Mouse (Mus musculus) thymus, postnatal 14 days (tissue): Measurements from ENCODE around the gene Numbl.

Experiments
- DNase-seq: peaks from one replicate; pipeline ENCODE4 v3.0.0; 2021

Gene Numbl

DNA sequence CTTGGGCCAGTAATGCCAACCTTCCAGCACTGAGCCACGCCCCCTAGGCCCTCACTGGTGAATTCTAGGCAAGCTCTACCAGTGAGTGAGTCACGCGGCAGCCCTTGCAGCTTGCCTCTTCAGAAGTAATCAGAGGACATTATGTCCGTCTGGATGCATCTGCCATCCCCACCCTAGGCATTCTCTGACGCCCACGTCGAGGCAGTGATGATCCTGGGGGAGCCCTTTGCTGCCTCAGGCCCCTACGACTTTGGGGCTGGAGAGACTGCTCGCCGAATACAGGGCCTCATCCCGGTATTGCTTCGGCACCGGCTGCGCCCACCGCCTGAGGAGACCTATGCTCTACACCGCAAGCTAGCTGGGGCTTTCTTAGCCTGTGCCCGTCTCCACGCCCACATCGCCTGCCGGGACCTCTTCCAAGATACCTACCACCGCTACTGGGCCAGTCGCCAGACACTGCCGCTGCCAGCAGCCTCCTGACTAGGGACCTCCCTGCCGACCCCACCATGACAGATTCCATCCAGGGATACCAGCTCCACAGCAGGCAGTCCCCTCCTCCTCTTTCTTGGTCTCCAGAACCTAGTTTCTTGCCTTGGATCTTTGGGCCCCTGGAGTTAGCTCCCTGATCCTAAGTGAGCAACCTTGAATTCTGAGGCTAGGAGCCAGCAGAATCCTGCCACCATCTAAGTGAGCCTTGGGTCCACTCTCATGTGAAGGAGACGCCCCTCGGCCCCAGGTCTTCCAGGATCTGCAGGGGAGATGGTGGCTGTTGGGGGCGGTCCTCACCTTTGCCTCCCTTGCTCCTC is 984 bp upstream of the Numbl start:
- DNase-seq = no peak

DNA sequence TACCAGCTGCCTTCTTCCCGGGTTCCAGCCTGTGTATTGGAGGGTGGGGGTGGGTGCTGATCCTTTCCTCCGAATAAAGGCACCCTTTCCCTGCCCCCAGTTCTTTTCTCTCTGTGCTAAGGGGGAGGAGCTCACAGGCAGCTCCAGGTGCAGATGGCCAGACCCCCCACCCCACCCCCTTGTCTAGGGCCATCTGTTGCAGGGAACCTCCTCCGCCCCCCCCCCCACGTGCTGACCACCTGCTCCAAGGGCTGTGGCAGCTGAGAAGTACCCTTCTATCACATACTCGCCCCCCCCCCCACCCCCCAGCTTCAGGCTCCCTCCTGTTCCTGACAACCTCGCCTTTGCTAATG is 405 bp upstream of the Numbl start:
- no peak for DNase-seq

DNA sequence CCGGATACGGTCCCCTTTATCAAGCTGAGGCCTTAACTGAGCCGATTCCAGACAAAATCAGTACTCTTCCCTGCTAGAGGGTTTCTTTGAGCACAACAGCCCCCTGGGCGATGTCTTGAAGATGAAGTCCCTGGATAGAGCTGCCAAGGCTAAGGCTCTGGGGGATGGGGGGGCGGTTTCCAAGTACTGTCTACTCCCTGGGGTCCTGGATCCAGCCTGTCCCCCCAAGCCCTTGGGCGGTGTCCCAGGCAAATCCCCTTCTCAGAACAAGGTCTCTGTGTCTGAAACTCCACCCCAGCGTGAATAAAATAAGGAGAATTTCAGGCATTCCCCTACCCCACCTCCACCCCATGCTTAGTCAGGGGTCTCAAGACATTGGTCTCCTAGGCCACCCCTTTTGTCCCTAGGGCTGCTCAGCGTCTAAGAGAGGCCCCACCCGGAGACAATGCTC is 1.1 kb downstream of the Numbl start:
- peak; percentile 30 for DNase-seq

DNA sequence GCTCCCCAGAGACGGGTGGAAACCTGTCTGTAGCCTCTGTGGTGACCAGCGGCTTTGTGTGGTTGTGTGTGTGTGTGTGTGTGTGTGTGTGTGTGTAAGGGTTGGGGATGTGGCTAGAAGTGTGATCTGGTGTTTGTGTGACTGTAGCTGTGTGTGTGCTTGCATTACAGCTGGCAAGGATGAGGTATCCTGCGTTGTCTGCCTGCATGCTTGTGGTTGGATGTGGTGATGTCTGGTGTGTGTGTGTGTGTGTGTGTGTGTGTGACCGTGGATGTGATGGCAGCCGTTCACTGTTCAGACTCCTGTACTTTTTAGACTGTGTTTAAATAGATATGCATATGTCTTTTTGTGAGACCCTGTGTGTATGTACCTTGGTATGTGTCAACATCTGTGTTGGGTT is 1.5 kb downstream of the Numbl start:
- DNase-seq = no peak

DNA sequence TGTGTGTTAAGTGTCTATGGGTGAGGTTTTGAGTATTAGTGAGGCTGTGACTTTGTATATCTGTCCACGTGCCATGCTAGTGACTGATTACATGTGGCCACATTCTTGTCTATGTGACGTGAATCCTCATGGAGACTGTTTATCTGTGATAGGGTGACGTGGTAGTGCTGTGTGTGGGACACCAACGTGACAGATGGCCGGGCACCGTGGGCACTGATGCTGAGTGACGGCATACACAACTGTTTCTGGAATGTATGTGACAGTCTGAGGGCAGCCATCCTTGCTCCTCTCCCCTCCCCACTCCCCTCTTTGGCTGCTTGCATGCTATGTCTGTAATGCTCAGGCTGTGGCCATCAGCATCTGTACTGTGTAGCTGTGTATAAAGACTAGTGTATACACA is 2.6 kb downstream of the Numbl start:
- no peak for DNase-seq

DNA sequence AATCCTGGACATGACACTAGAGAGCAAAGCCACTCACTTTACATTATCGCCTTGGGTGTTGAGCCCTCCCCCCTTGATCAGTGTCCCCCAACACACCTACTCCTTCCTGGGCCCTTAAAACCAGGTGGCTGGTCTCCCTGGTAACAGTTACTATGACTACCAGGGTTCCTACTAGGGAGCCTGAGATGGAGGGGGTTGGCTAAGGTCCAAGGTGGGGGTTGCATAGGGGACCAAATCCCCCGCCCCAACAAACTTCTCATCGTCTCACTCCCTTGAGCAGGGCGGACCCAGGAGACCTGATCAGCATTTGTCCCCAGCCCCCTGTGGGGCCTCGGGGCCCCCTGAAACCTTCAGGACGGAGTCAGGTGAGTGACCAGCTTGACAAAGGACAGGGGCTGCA is 3.7 kb downstream of the Numbl start:
- no peak for DNase-seq

DNA sequence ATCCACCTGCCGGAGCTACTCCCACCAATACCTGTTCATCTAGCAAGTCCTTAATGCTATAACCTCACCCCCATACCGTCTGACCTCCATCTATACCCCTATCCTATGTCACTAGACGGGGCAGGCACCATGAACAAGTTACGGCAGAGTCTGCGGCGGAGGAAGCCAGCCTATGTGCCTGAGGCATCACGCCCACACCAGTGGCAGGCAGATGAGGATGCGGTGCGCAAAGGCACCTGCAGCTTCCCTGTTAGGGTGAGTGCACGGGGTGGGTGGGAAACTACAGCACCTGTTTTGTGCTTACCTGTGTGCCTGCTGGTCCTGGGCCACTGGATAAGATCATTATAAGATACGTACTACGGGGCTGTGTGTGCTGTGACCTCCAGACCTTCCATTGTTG is 6.5 kb downstream of the Numbl start:
- DNase-seq = no peak

DNA sequence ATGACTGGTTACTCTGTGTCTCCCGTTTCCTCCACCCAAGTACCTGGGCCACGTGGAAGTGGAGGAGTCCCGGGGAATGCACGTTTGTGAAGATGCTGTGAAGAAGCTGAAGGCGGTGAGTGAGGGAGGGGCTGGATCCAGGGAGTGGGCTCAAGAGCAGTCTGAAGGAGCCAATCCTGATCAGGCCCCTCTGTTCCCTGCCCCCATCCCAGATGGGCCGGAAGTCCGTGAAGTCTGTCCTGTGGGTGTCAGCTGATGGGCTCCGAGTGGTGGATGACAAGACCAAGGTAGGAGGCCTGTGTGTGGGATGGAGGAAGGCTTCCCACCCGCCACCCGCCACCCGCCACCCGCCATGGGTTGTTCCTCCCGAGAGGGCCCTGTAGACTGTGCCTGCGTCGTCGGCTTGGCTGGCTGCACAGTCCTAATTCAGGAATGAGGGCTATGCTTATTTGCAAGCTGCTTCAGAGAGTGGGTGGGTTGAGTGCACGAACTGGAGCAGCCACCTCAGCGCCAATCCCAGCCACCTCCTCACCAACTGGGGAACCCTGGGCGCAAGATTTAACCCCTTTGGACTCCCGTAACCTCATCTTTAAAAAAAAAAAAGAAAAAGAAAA is 8.4 kb downstream of the Numbl start:
- no peak for DNase-seq

DNA sequence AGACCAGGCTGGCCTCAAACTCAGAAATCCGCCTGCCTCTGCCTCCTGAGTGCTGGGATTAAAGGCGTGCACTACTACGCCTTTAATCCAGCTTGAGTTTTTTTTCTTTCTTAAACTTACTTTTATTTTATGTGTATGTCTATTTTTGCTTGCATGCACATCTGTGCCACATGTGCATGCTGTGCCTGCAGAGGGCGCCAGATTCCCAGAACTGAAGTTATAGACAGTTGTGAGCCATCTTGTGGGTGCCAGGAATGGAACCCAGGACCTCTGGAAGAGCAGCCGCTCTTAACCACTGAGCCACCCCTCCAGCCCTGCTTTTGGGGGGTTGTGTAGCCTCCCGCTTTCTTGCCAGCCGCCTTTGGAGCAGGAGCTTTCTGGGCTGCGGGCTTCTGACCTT is 13.2 kb downstream of the Numbl start:
- no peak for DNase-seq

DNA sequence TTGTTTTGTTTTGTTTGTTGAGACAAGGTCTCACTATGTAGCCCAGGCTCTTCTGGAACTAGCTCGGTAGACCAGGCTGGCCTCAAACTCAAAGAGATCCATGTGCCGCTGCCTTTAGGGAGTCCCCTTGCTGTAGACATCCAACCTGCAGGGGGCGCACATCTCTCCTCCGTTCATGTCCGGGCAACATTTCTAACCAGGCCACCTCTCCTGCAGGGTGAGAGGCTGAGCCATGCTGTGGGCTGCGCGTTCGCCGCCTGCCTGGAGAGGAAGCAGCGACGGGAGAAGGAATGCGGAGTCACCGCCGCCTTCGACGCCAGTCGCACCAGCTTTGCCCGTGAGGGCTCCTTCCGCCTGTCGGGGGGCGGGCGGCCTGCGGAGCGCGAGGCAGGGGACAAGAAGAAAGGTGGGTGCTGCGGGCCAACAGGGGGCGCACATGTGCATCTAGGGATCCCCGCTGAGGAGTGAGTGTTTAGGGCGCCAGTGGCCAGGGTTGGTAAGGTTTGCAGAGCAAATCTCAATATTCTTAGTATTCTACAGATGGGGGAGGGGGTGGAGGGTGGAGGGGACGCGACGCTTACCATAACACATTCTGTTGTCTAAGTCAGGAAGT is 15.6 kb downstream of the Numbl start:
- peak; percentile 47 for DNase-seq

DNA sequence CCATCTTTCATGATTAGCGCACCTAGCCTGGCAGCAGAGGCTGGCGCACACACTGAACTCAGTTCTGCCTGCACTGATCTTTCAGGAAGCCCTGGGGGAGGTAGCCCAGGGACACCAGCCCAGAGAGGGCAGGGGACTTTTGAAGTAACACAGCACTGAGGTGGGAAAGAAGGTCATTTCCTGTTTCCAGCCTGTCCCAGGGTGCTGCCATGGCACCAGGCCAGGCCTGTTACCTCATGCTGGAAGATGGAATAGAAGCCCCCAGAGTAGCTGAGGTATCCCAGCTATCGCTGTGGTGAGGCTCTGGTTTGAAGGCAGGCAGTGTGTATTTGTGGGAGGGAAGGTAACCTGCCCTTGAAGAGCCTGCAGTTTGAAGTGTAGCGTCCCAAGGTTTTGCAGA is 16.7 kb downstream of the Numbl start:
- DNase-seq = no peak

DNA sequence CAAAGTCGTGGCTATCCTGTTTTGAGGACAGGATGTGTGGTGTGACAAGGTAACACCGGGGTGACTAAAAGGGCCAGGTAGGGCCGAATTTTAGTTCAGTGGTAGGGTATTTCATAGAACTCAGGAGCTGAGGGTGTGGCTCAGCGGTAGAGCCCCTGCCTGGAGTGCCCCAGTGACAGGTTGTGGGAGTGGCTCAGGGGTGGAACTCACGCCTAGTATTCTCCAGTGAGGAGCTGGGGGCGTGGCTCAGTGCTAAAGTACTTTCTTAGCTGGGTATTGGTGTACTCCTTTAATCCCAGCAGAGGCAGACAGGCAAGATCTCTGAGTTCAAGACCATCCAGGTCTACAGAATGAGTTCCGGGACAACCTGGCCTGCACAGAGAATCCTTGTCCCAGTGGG is 17.8 kb downstream of the Numbl start:
- DNase-seq = no peak

DNA sequence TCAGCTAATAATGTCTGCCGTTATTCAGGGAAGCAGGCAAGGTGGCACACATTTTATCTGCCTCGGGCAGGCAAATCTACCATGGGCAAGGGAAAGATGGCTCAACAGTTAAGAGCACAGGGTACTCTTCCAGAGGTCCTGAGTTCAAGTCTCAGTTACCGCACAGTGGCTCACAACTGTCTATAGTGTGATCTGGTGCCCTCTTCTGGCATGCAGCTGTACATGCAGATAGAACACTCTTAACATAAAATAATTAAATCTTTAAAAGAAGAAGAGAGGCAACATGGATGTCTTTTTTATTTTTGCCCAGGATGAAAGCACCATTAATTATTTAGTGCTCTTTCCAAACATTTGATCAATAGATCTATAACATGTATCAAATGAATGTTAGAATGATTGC is 19.0 kb downstream of the Numbl start:
- peak; percentile 23 for DNase-seq

DNA sequence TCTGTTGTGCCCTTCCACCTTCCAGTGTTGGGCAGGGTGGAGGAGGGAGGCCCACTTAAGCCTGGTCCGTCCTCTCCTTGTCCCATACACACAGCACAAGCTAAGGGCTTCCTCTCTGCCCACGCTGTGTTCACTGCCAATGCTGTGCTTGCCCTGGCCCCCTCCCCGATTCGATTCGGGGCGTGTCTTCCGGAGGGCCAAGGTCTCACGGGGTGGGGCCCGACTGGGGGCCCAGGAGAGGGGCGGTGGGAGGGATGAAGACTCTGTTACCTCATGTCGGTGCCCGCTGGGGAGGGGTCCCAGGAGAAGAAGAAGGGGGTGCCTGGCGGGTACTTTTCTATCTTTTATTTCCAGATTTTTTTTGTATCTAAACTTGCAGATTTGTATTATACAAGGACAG is 23.5 kb downstream of the Numbl start:
- no peak for DNase-seq

DNA sequence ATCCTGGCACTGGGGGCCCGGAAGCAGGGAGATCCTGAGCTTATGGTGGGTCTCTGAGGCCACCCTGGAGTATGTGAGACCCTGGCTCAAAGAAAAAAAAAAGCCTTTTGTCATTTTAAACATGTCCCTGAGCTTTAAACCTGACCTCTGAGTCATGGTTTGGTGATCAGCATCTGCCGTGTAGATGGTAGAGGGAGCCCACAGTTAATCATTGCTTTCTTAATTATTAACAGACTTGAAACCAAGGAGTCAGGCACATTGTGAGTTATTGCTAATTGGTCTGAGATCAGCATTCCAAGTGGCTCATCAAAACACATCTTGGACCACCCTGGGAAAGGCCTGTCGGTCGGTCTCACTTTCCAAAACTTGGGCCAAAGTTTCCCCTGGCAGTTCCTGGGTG is 24.0 kb downstream of the Numbl start:
- DNase-seq = no peak

DNA sequence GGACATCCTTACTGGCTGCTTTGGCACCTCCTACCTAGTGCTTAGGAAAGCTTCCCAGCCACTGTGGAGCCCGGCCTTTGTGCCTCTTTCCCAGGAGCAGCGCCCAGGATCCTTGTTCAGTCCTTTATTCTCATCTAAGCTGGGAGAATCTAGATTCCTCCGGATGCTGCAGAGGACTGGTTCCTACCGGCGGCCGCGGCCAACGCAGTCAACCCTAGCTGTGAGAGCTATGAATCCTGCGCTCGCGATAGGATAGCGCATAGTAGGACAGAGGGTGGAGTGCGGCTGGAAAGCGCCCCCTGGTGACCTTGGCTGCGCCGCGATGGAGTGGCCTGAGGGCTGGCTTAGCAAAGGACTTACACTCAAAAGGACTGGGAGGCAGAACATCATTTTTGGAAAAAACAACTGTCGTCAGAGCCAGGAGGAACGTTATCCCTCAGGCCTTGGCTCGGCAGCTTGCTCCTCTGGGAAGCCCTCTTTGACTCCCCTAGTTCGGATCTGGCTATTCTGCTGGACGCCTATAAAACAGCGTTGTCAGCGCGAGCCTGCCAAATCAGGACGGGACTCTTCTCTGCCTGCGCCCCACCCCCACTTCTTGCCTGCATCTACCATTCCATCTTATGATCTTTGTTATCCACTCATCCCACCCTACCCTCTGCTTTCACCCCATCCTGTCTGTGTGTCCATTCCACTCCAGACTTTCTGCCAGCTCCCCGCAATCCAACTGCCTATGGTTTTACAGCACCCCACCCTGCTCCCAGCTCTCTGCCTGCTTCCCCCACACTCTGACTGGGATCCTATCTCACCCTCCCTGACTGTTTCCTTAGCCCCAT is 26.8 kb downstream of the Numbl start:
- DNase-seq = peak; percentile 48

DNA sequence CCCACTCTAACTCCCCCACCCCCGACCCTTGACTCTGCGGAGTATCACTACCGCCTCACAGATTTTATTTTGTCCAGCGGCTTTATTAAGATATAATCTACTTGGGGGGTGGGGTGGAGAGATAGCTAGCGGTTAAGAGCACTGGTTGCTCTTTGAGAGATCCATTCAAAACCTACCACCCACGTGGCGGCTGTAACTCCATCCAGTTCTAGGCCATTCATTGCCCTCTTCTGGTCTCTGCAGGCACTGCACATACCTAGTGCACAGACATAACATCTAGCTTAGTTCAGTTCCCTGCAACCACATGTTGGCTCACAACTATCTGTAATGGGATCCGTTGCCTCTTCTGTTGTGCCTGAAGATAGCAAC is 27.4 kb downstream of the Numbl start:
- peak; percentile 58 for DNase-seq

DNA sequence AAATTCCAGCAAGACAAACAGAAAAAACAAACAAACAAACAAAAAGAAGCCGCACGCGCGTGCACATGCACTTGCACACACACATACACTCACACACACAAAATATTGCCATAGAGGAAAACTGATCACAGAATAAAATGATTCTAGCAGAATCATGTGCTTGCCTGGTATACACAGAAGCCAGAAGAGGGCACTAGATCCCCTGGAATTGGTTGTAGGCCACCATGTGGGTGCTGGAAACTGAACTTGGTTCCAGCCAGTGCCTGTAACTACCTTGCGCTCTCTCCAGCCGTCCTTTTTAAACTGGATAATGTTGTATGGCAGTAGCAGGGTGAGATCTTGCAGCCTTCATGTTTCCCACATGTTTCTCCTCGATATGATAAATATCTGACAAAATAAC is 30.5 kb downstream of the Numbl start:
- DNase-seq = no peak

DNA sequence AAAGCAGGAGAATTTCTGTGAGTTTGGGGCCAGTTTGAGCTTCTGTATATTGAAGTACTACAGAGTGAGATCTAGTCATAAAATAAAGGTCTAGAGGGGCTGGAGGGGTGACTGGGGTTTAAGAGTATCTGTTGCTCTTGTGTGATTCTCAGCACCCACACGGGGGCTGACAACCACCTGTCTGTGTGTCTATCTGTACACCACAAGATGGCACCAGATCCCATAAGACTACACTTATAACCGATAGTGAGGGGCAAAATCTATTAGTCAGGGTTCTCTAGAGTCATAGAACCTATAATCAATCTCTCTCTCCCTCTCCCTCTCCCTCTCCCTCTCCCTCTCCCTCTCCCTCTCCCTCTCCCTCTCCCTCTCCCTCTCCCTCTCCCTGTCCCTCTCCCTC is 32.3 kb downstream of the Numbl start:
- no peak for DNase-seq

DNA sequence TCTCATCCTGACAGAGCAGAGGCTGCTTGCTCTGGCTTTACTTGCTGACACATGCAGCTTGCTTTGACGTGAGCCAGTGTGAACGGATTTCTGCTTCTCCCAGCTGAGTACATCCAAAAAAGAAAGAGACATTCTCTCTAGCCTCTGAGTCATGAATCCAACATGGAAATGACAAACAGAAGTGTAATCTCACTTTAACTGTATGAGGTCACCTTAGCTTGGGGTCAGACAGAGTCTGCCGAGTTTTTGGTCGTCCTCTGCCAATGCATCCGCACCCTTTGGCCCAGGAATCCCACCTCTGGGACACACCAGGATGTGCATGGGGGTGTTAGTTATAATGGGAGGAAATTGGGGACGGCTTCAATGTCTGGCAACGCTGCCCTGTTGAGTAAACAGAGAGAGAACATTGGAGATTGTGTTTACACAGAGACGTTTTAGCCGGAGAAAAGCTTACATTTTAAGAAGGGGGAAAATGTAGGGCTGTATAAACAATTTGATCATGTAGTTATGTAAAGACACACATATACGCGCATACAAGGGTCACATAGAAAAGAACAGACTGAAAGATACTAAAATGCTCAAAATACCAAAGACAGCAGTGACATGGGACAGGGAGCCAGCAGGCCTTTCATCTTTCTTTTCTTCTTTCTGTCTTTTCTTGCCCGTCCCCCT is 33.7 kb downstream of the Numbl start:
- no peak for DNase-seq

DNA sequence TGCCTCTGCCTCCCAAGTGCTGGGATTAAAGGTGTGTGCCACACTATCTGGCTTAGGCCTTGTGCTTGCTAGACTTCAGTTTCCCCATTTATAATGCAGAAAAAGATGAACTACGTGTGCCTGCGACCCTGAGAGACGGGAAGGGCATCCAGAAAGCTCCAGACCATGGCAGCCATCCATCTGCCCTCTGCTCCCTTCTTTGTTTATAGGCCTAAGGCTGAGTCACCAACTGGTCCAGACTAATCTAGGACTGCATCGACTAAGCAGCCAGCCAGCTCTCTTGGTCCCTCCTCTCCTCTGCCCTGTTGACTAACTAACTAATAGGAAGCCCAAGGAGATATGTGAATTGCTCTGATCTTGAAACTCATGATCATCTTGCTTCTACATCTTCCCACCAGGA is 37.7 kb downstream of the Numbl start:
- DNase-seq = no peak

DNA sequence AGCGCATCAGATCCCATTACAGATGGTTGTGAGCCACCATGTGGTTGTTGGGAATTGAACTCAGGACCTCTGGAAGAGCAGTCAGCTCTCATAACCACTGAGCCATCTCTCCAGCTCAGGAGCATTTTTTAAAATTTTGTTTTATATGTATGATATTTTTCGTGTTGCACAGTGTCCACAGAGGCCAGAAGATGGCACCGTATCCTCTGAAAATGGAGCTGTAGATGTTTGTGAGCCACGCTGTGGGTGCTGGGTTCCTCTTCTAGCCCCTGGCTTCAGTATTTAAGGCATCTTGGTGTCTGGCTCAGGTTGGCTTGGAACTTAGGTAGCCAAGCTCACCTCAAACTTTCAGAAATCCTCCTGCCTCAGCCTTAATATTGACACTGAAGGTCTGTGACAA is 38.3 kb downstream of the Numbl start:
- DNase-seq = no peak

DNA sequence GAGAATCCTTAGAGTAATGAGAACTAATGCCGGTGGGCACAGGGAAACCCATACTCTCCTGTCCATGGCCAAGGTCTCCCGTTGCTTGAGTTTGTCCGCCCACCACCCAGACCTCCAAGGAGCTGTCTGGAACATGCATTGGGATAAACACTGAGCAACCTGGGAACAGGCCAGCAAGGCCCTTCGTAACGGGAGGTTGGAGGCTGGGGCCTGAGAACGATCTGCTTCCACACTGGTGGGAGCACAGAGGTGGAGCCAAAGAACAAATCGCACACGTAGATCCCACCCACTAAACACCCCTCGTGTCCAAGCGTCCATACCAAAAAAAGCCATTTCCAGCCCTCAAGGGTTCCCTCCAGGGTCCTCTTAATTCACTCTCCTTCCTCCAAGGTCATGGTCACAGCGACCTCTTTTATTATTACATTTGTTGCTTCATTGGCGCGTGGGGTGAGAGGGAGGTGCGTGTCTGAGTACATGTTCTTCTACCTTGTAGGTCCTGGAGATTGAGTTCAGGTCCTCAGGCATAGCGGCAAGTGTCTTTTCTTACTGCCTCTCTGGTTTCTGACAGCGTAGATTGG is 39.9 kb downstream of the Numbl start:
- DNase-seq = no peak
